Mouse (Mus musculus): ENCODE results near the gene Gm5478.
"Not testable (repeated sequence)": the region's sequence is repeated elsewhere in the genome, so short reads cannot be mapped to it uniquely, and the experiment has no call there.

Gm5478 gene

GRCm38 (mm10) chr15:101647280-101647679, at the start of gene Gm5478:
Gene Gm5478, minus strand, starts transcription at chr15:101647380.
- DNase-seq (ENCODE audit: low spot score in 2 of 2) = no peak

GRCm38 (mm10) chr15:101694207-101694606, 47.0 kb upstream of the Gm5478 start, which contains the start of gene Krt6a:
Gene Krt6a, minus strand, starts transcription at chr15:101694307.
- no peak for DNase-seq (ENCODE audit: low spot score in 2 of 2)

- DNase-seq (ENCODE audit: low spot score in 2 of 2) = not testable (repeated sequence)
Measured at GRCm38 (mm10) chr15:101690460-101690859, 43.3 kb upstream of the Gm5478 start.

- DNase-seq (ENCODE audit: low spot score in 2 of 2) = no peak
Measured at GRCm38 (mm10) chr15:101688161-101688560, 41.0 kb upstream of the Gm5478 start.

GRCm38 (mm10) chr15:101680187-101680586, 33.0 kb upstream of the Gm5478 start, which contains the start of gene Krt6b:
Gene Krt6b, minus strand, starts transcription at chr15:101680287.
- no peak for DNase-seq (ENCODE audit: low spot score in 2 of 2)

GRCm38 (mm10) chr15:101675978-101676377, 28.8 kb upstream of the Gm5478 start:
- DNase-seq (ENCODE audit: low spot score in 2 of 2) = no peak

- DNase-seq (ENCODE audit: low spot score in 2 of 2) = no peak
Measured at GRCm38 (mm10) chr15:101652736-101653265, 5.6 kb upstream of the Gm5478 start.

- DNase-seq (ENCODE audit: low spot score in 2 of 2) = no peak
Measured at GRCm38 (mm10) chr15:101627884-101628283, 19.3 kb downstream of the Gm5478 start, which contains the start of gene Gm5414. Gene Gm5414, minus strand, starts transcription at chr15:101628188.

- DNase-seq (ENCODE audit: low spot score in 2 of 2) = no peak
Measured at GRCm38 (mm10) chr15:101599123-101599522, 48.1 kb downstream of the Gm5478 start.
